Mouse (Mus musculus) heart, embryonic 13.5 days (tissue): ENCODE measurements around the gene Actr1a. TPM values are rescaled to one million over a fixed set of nuclear protein-coding genes. Genes with fewer than 3 reads are reported as not detected.

Source experiments
- ATAC-seq: fragments of 200-750 bp; cut with Nextera tagmentation; 2 replicates; pipeline ENCODE4 v1.8.0; 2017; ENCODE audit warnings: moderate TSS enrichment; ENCODE audit not compliant: insufficient number of reproducible peaks, low FRiP score, low TSS enrichment; ENCODE audit errors: extremely low read depth
- H3K27ac ChIP-seq: fragments of 300-500 bp; sonication (generic); replicated peaks from 2 replicates; pipeline ENCODE4 v1.5.1; 2015; ENCODE audit warnings: moderate library complexity, mild to moderate bottlenecking, inconsistent platforms
- H3K27me3 ChIP-seq: fragments of 300-500 bp; sonication (generic); replicated peaks from 2 replicates; pipeline ENCODE4 v1.6.1; 2015; ENCODE audit warnings: mild to moderate bottlenecking, inconsistent platforms
- H3K36me3 ChIP-seq: fragments of 300-500 bp; sonication (generic); 2 replicates; pipeline ENCODE4 v1.6.1; 2015; ENCODE audit warnings: mild to moderate bottlenecking, inconsistent platforms
- H3K4me1 ChIP-seq: fragments of 300-500 bp; sonication (generic); 2 replicates; pipeline ENCODE4 v1.6.1; 2015; ENCODE audit warnings: inconsistent platforms
- H3K4me2 ChIP-seq: fragments of 300-500 bp; sonication (generic); 2 replicates; pipeline ENCODE4 v1.6.1; 2015; ENCODE audit warnings: inconsistent platforms, mild to moderate bottlenecking, moderate library complexity
- H3K4me3 ChIP-seq: fragments of 300-500 bp; sonication (generic); 2 replicates; pipeline ENCODE4 v1.5.1; 2015; ENCODE audit warnings: moderate library complexity, mild to moderate bottlenecking, inconsistent platforms
- H3K9ac ChIP-seq: fragments of 300-500 bp; sonication (generic); 2 replicates; pipeline ENCODE4 v1.6.1; 2015; ENCODE audit warnings: inconsistent platforms, mild to moderate bottlenecking, moderate library complexity
- H3K9me3 ChIP-seq: fragments of 300-500 bp; sonication (generic); 2 replicates; pipeline ENCODE4 v1.6.1; 2016; ENCODE audit warnings: inconsistent platforms
- WGBS: fragments of 180-500 bp; shearing (Covaris S2); methylation state at CpG from one replicate; pipeline ENCODE4 v1.1.7; 2015; ENCODE audit warnings: mixed read lengths; 5-methylcytosine and 5-hydroxymethylcytosine counted together
- microRNA counts: library from miRNA; unstranded; fragments of <30 nt; microRNA quantifications from one replicate; lab custom pipeline; 2016
- microRNA-seq: library from miRNA; unstranded; fragments of <30 nt; microRNA quantifications from one replicate; pipeline ENCODE4, GENCODE M21; 2016
- polyA plus RNA-seq: library from polyadenylated mRNA; unstranded; fragments of >200 nt; fragmentation: Nextera tagmentation; extraction: Ambion mirVana; gene quantifications from 2 replicates; pipeline ENCODE4 v1.2.1, GENCODE M21; 2015

The Actr1a gene
- polyA plus RNA-seq, 1 experiment from 2014 or later, result 108 TPM

DNA sequence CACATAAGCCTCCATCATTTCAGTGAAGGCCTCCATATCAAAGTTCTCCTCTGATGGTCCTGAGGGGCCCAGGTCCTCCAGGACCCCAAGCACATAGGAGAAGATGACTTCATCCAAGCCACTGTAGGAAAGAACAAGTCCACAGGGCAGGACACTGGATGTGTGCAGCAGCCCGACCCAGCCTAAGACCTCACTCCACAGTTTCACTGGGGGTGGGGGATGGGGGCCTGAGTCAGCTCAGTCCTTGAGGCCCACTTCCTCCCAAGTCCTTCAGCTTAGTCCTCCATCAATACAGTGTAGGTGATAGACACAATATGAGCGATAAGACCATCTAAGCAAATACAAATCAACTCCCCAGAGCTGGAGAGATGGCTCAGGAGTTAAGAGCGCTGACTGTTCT lies 63.6 kb downstream of the Actr1a start:
- no peak for ATAC-seq
- Histone ChIP-seq H3K27ac (no peak overlapping the region), H3K4me2 (no peak overlapping the region), H3K9ac (no peak overlapping the region), H3K4me1 (peaks cover 24% of the 10 kb centered on the region), H3K4me3 (no peak overlapping the region), H3K36me3 (peaks cover 27% of the 10 kb centered on the region), H3K27me3 (peaks cover 6% of the 10 kb centered on the region), H3K9me3 (no peaks in the 10 kb centered on the region)
- 78% methylated on average over 3 of the region's 3 CpGs for WGBS

GRCm38 (mm10) chr19:46331326-46331725 lies 64.2 kb downstream of the Actr1a start:
- Histone ChIP-seq H3K9me3 (no peaks in the 10 kb centered on the region), H3K4me2 (no peak overlapping the region), H3K27ac (no peak overlapping the region), H3K27me3 (peaks cover 12% of the 10 kb centered on the region), H3K36me3 (peaks cover 27% of the 10 kb centered on the region), H3K9ac (no peak overlapping the region), H3K4me3 (no peak overlapping the region), H3K4me1 (peaks cover 28% of the 10 kb centered on the region)
- WGBS, result 83% methylated on average over 14 of the region's 14 CpGs
- no peak for ATAC-seq

- Histone ChIP-seq H3K36me3 (peaks cover 27% of the 10 kb centered on the region), H3K4me3 (no peak overlapping the region), H3K4me2 (no peak overlapping the region), H3K27ac (no peak overlapping the region), H3K9ac (no peak overlapping the region), H3K9me3 (no peaks in the 10 kb centered on the region), H3K4me1 (peaks cover 28% of the 10 kb centered on the region), H3K27me3 (peaks cover 19% of the 10 kb centered on the region)
- 86% methylated on average over 12 of the region's 12 CpGs for WGBS
- ATAC-seq, result no peak
Observed at GRCm38 (mm10) chr19:46330696-46331095, 64.9 kb downstream of the Actr1a start.

DNA sequence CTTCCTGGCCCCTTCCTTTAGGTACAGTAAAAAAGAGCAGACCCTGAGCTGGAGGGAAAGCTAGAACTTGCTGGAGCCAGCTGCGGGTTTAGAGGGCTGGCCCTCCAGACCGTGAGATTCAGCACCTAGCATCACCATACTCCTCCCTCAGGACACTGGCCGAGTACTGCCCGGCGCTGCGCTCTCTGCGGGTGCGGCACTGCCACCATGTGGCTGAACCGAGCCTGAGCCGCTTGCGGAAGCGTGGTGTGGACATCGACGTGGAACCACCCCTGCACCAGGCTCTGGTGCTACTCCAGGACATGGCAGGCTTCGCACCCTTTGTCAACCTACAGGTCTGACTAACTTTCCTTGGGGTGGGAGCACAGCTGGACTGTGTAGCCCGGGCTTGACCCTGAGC lies 65.6 kb downstream of the Actr1a start:
- 0 out of 2 replicates have a peak, but pooled peaks have one; percentile 26 for ATAC-seq
- WGBS, result 6% methylated on average over 16 of the region's 16 CpGs
- peak overlapping the region; percentile 79; the same call in 1 of the 2 replicates for H3K4me3 ChIP-seq

DNA sequence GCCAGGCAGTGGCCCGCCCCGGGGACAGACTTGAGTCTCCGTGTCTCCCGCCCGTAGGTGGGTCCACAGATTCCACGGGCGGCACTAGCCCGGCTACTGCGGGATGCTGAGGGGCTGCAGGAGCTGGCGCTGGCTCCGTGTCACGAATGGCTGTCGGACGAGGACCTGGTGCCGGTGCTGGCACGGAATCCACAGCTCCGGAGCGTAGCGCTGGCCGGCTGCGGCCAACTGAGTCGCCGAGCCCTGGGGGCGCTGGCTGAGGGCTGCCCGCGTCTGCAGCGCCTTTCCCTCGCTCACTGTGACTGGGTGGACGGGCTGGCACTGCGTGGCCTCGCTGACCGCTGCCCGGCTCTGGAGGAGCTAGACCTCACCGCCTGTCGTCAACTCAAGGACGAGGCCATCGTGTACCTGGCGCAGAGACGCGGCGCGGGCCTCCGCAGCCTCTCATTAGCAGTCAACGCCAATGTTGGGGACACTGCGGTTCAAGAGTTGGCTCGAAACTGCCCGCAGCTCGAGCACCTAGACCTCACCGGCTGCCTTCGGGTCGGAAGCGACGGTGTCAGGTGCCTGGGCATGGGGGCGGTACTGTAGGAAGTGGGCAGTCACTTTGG lies 66.4 kb downstream of the Actr1a start:
- Histone ChIP-seq H3K4me2 (peak overlapping the region; percentile 98), H3K36me3 (peaks cover 27% of the 10 kb centered on the region), H3K9ac (peak overlapping the region; percentile 84), H3K4me1 (peaks cover 28% of the 10 kb centered on the region), H3K27ac (peak overlapping the region; percentile 84), H3K4me3 (peak overlapping the region; percentile 79), H3K9me3 (no peaks in the 10 kb centered on the region), H3K27me3 (peaks cover 34% of the 10 kb centered on the region)
- ATAC-seq, result no peak
- WGBS, result 2% methylated on average over 52 of the region's 54 CpGs

More for the DNA sequence above, 65.6 kb downstream of the Actr1a start:
- H3K4me2 ChIP-seq, result peak overlapping the region; percentile 98
- H3K27ac ChIP-seq, result no peak overlapping the region
- H3K9me3 ChIP-seq, result no peaks in the 10 kb centered on the region
- H3K27me3 ChIP-seq, result peaks cover 26% of the 10 kb centered on the region
- no peak overlapping the region for H3K9ac ChIP-seq
- H3K4me1 ChIP-seq, result peaks cover 28% of the 10 kb centered on the region
- peaks cover 27% of the 10 kb centered on the region for H3K36me3 ChIP-seq

DNA sequence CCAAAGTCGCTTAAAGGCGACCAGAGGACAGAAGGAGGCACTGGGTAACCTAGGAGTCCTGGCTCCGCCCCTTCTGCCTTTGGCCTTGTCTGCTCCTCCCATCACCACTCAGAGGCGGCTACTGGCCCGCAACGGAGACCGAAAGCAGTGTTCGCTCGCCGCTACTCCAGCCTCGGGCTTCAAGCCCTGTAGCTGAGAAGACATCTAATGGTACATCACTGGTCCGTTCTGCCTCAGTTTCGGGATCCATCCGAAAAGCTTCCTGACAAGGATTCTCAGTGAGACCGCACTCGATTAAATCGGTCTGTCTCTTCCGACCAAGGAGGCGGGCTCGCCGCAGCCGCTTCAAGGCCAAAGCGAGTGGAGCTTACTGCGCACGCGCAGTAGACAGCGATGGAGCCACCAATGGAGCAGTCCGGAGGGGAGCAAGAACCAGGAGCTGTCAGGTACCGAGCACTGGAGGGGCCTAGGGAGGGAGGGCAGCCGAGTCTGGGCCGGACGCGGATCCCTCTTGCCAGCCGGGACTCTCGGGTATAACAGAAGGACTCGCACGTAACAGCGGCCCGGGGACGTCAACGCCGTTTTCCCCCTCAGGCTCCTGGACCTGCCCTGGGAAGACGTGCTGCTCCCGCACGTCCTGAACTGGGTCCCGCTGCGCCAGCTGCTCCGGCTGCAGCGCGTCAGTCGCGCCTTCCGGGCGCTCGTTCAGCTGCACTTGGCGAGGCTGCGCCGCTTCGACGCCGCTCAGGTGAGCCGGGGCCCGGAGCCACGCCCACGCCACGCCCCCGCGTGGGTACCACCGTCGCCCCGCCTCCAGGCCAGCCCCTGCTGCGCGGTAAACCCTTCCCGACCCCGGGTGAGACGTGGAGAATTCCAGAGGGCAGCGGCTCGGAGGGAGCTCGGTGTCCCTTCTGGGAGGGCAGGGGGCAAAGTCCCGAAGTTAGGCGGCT lies 67.2 kb downstream of the Actr1a start, which contains the start of gene Fbxl15:
Gene Fbxl15, plus strand, starts transcription at position 104 of the 950 bp plus-strand sequence.
- H3K4me1 ChIP-seq, result peaks cover 28% of the 10 kb centered on the region
- peak within 1 kb of the TSS; percentile 84 for H3K9ac ChIP-seq
- H3K36me3 ChIP-seq, result peaks cover 27% of the 10 kb centered on the region
- peak; percentile 69 for ATAC-seq
- peak within 1 kb of the TSS; percentile 84 for H3K27ac ChIP-seq
- peaks cover 42% of the 10 kb centered on the region for H3K27me3 ChIP-seq
- WGBS, result under 1% methylated on average over 81 of the region's 81 CpGs
- peak within 1 kb of the TSS; percentile 98 for H3K4me2 ChIP-seq
- no peaks in the 10 kb centered on the region for H3K9me3 ChIP-seq
- H3K4me3 ChIP-seq, result peak within 1 kb of the TSS; percentile 79

GRCm38 (mm10) chr19:46327531-46328064 lies 68.0 kb downstream of the Actr1a start:
- WGBS, result 22% methylated on average over 14 of the region's 14 CpGs
- H3K4me3 ChIP-seq, result peak overlapping the region; percentile 79
- no peak for ATAC-seq
- H3K36me3 ChIP-seq, result peaks cover 25% of the 10 kb centered on the region
- peaks cover 50% of the 10 kb centered on the region for H3K27me3 ChIP-seq
- peaks cover 28% of the 10 kb centered on the region for H3K4me1 ChIP-seq
- peak overlapping the region; percentile 84 for H3K9ac ChIP-seq
- no peaks in the 10 kb centered on the region for H3K9me3 ChIP-seq
- H3K4me2 ChIP-seq, result peak overlapping the region; percentile 98
- peak overlapping the region; percentile 84; the same call in 1 of the 2 replicates for H3K27ac ChIP-seq

MicroRNAs within 50 kb of the gene (microRNA counts, 519-probe panel; counts per million panel counts)
- 209 counts per million, percentile 61 among the panel's probes with 10 or more counts for microRNA mmu-miR-146b (lab: Ali Mortazavi, UCI)

Small RNAs within 50 kb of the gene (microRNA-seq; reads per million reads assigned to microRNA genes)
- not detected for gene Mir146b

Other genes with a start within 250 kb of the Actr1a start
- 0.66 and 0.74 TPM in 2 replicates for gene Pitx3, start 247.4 kb downstream of the Actr1a start, polyA plus RNA-seq
- gene Gbf1, start 243.2 kb downstream of the Actr1a start, polyA plus RNA-seq, result 41.1 and 43.1 TPM in 2 replicates
- gene Nfkb2, start 91.4 kb downstream of the Actr1a start, polyA plus RNA-seq, result 6.3 and 7.2 TPM in 2 replicates
- gene Psd, start 68.6 kb downstream of the Actr1a start, polyA plus RNA-seq, result 4.3 and 5.6 TPM in 2 replicates
- 9.5 and 10.2 TPM in 2 replicates for gene Fbxl15, start 67.6 kb downstream of the Actr1a start, polyA plus RNA-seq
- 114 and 131 TPM in 2 replicates for gene Cuedc2, start 57.0 kb downstream of the Actr1a start, polyA plus RNA-seq
- gene Mfsd13a, start 54.6 kb downstream of the Actr1a start, polyA plus RNA-seq, result 4.5 and 5.2 TPM in 2 replicates
- 0.76 and 1.4 TPM in 2 replicates for gene 2310034G01Rik, start 45.4 kb downstream of the Actr1a start, polyA plus RNA-seq
- gene Sufu, start 1.1 kb upstream of the Actr1a start, polyA plus RNA-seq, result 18.4 and 19.3 TPM in 2 replicates
- 13.2 and 13.9 TPM in 2 replicates for gene Trim8, start 106.0 kb upstream of the Actr1a start, polyA plus RNA-seq
- 82.1 and 97.1 TPM in 2 replicates for gene Arl3, start 177.4 kb upstream of the Actr1a start, polyA plus RNA-seq
- gene Sfxn2, start 177.6 kb upstream of the Actr1a start, polyA plus RNA-seq, result 8.1 and 9.1 TPM in 2 replicates
- 41.6 and 42.0 TPM in 2 replicates for gene Wbp1l, start 203.3 kb upstream of the Actr1a start, polyA plus RNA-seq